Mouse (Mus musculus) megakaryocyte, adult 5-6 weeks (primary cell): ENCODE measurements at regions not wholly inside any gene's neighbourhood (a gene's known extent, or its start where the extent isn't known, plus 50 kb on each side); places are given as distances from the start of the nearest gene placed in this dataset.
A peak's percentile ranks its signal among the peaks of the same experiment; 100 is the strongest.

Source experiments
- ATAC-seq: 2 replicates; pipeline ENCODE4 v1.8.0; 2016; ENCODE audit warnings: mild to moderate bottlenecking, inconsistent platforms; ENCODE audit not compliant: poor library complexity, severe bottlenecking

DNA sequence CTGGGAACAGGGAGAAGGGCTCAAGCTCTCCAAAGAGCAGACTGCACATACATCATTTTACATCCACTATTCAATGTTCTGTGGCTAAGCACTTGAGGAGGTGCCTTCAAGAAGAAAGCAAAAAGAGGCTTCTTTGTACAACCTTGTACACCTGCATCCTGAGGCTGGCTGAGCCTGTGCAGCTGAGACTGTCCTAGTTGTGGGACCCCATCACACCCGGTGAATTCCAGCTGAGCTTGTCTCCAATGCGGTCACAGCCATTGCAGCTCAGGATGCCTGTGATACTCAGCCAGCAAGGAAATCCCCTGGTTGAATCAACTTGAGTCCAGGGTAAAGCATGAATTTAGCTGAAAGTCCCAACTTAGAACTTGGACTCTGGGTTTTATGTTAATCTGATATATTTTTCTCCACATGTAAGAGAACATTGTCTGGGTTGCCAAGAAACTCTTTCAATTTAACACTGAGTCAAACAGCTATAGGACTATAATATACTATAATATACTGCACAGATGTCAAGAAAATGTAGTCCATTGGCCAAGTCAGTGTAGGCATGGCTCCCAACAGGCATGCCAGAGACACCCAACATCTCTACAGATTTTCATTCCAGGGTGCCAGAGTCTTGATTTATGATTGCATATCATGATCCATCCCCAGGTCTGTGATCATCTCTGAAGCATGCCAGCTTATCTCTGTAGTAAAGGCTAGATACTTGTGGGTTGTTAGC, 599.2 kb downstream of the Pard3 start:
- ATAC-seq, result no peak

DNA sequence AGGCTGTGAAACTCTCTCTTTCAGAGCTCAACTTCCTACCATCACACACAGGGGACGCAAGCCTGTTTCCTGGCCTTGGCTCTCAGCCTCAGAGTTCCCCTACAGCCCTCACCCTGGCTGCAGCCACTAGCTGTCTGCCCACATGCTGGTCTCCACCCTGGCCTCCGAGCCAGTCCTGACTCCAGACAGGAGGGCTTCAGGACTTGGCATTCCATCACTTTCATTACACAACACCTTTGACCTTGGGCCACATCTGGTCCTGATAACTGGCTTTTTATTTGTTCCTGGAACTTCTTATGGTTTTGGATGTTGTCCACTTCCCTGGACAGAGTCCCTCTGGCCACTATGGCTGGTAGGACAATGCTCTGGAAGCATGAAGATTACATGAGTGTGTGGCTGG, 602.9 kb downstream of the Pard3 start:
- ATAC-seq, result no peak

DNA sequence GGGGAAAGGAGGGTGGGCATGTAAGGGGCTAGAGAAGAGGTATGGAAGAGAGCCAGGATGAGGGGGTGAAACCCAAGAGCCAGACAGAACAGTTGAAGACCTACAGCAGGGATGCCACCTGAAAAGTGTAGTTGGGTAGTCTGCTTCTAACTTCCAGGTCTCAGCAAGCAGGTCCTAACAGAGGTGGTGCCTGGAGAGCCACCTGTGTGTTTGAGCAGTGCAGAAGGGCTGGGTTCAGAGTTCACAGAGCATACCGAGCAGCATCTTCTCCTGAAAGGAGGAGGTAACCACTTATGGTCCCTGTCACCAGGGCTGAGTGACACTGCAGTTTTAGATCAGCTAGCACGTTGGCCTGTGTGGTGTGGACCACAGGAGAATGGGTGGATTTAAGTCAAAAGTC, 605.3 kb downstream of the Pard3 start:
- ATAC-seq, result no peak

DNA sequence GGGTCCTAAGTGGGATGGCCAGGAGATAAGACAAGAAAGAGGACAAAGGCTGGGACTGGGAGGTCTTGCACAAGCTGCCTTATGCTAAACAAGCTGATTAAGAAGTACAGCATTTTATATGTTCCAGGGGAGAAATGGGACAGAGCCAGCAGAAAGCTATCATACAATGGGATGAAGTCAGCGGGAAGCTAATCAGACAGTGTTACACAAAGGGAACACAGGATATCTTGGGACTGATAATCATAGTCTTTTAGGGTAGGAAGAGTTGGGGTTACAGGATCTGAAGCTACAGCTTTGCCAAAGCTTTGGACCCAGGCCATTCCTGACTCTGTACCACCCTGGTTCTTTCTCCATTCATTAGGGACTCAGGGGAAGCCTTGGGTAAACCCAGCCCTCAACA, 610.4 kb downstream of the Pard3 start:
- ATAC-seq, result no peak

DNA sequence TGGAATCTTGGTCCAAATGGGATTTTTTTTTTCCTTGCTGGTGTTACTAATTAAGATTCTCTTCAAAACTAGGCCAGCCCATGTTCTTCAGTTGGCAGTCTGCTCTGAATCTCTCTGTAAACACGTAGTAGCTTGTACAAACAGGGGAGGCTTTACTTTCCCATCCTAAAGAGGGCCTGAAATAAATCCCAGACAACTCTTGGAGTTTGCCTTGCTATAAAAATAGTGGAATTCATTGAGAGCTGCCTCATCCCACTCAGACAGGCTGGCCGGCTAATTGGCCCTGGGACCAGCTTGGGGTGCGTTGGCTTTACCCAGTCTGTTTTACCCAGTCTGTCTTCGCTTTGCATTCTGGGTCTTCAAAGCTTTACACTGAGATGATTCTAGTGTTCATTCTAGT, 611.7 kb downstream of the Pard3 start:
- ATAC-seq, result no peak

DNA sequence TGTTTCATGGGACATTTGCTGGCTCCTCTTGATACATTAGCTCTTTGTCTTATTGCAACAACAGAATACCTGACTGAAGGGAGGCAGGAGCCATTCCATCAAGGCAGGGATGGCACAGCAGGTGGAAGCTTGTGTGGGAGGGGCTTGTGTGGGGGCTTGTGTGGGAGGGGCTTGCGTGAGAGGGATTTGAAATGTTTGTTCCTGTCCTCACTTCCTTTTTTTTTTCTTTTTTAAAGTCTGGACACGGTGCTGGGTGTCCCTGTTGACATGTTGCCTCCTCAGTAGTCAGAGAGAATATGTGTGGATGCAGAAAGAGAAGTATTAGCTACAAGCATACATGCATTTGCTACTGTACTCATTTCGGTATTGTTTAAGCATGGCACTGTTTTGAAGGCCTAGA, 616.5 kb downstream of the Pard3 start:
- ATAC-seq, result peak; percentile 65

DNA sequence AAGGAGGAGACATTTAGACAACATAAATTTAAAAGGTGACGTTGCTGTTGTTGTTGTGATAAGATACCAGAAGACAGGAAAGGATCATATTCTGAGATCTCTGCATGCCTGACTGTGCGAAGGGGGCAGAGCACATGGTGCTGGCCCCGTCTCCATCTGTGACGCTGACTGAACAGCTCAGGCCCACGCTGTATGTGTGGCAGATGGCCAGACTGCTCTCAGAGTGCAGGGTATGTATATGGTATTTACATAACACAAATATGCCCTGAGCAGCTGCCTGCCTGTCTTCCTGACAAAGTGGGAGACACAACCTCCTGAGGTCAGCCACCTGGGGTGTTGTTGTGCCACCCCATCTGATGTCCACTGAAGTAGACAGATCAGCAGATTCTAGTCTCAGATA, 620.5 kb downstream of the Pard3 start:
- no peak for ATAC-seq

DNA sequence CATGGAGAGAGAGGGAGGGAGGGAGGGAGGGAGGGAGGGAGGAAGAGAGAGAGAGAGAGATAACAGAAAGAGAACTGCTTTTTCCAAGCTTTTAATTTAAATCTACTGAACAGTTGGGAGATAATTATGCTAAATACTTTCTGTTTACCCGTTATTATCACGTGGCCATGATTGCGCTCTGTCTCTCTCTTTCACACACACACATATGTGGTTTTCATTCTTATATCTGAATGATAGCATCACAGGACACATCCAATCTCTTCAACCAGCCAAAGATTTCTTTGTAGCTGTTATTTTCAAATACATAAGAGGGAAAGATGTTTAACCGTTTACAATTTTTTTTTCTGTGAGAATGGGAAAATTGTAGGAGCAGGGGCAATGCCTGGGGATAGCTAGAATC, 627.1 kb downstream of the Pard3 start:
- no peak for ATAC-seq

DNA sequence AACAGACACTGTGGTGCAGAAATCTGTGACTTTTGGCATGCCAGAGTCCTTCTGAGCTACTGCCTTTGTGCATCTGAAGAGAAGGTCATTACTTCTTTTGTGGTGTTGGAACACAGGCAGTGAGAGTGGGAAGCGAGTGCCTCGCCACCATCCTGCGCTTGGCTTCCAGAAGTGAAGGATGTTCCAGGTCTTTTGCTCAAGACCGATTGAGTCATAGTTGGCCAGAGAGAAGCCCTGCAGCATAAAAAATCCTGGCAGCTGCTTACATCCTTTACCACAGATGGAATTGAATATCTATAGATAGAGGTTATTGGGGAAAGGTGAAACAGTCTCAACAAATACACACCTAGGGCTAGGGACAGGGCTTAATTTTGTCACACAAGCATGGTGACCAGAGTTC, 634.7 kb downstream of the Pard3 start:
- no peak for ATAC-seq

DNA sequence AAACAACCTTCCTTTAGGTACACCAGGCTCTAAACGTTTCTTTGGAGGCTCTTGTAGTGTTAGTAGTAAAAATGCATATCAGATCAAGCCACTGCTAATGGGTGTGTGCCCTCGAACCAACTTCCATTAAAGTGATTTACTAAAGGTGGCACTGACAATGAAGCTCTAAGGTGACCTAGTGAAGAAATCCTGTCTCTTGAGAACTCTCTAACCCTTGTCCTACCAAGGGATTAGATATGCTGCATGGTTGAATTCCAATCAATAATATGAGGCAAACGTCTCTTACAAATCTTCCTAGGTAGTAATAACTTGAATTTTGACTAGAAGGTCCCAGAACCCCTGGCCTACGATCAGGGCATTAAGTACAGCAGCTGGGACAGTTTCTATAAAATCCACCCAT, 640.7 kb downstream of the Pard3 start:
- no peak for ATAC-seq

DNA sequence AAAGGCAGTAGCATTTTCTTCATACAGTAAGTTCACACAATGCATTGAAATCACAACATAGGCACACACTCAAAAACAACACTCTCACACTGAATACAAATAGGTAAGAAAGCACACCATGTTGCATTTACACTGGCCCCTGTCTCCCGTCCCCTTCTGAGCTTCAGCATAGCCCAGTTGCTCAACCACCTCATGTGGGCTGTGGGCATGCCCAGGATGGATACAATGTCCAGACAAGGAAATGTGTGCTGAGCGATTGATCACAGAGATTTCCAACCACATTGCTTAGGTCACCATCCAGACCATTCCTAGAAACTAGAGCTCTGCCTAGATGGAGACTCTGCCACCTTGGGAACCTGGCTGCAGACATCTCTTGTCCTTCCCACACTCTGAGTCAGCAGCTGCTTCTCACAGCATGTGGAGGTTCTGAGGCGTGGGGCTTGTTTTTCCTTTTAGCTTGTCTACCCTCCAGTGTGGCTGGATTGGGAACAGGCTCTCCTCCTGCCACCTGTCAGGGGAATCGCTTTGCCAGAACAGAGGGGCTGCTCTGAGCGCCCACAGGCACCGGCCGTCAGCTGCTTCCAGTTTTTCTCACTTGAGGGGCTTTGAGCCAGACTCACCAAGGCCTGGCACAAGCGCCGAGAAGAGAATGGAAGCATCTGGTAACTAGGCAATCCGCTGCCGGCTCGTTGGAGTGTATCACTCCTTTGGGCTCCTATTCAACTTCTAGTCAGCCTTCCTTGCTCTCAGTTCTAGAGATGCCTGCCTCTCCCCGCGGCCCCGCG, 642.5 kb downstream of the Pard3 start:
- no peak for ATAC-seq

DNA sequence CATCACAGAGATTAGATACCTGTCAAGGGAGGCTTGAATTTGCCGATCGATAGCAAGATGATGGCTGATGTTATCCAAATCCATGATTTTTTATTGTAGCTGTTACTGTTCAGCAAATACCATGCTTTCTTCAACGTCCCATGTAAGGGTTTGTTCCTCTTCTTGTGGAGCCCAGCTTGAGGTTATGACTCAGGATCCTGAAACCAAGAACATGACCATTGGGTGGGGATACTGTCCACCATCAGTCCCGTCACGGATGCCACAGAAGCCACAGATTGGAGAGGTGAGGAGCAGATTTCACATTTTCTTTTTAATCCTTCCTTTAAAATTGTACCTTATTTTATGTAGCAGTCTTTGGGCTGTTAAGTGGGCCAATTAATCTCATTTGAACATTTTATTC, 645.7 kb downstream of the Pard3 start:
- peak; percentile 89 for ATAC-seq

DNA sequence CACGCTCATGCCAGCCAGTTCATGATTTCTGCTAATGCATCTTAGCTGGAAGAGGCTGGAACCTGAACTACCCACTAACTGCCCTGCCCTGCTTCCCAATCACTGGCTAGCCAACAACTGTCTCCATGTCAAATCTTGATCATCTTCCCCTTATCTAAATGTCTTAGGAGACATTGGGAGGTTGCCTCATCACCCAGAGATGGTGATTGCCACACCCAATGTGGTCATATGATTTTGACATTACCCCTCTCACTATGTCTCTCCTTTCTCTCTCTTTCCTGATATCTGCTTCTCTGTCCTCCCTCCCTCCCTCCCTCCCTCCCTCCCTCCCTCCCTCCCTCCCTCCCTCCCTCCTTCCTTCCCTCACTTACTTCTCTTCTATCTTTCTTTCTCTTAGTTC, 643.3 kb upstream of the Nrp1 start:
- peak; percentile 53 for ATAC-seq

DNA sequence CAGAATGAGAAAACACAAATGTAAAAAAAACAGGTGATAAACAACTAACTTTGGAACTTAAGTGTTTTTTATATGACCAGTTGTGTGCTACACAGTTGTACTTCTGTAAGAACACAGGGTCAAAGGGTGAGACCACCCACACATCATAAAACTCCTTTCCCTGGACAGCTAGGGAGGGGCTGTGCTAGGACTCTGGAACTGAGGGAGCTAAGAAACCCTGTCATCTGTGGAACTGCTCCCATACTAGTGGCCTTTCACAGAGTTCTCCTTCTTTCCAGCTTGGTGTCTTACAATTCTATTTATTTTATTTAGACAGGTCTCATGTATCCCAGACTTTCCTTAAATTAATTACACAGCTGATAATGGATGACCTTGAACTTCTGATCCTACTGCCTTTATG, 640.4 kb upstream of the Nrp1 start:
- ATAC-seq, result no peak

DNA sequence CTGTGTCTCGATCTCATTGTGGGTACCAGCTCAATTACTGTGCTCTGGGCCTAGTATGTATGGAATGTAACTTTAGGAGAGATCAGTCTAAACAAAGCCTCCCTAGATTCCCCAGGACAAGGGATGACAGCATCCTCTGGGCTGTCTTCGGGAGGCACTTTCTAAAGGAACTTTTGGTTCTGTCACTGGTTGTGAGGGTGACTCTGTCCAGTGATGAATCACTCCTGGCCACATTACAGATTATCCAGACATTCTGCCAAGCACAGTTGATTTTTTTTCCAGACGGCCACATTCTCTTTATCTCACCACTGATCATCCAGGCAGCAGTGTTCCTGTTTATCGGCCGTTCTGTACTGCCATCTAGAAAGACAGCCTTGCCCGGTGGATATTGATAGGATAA, 638.5 kb upstream of the Nrp1 start:
- ATAC-seq, result no peak

DNA sequence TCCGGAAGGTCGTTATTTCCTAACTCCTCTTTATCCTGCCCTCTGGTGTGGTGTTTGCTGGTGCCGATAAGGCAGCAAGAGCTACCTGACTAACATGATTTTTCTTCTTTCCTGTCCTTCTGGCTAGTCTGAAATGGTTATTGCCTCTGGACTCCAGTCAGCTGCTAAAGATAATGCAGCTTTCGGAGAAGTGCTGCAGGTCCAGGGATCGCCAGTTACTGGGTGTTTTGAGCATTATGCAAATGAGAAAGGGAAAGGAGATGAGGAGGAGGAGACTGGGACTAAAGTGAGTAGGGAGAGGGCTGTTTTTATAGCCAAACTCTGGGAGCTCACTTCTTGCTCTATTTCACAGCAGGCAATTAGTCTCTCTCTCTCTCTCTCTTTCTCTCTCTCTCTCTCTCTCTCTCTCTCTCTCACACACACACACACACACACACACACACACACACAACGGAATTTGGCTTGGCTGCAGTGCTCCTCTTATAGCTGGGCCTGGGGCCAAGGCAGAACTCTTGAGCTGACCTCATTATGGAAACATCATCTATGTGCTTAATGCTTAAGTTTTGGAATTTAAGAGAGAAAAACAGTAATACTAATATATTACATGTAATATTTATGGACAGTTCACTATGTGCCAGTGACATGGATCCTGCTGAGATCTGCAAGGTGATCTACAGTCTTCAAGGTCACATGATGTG, 637.7 kb upstream of the Nrp1 start:
- ATAC-seq, result 0 out of 2 replicates have a peak, but pooled peaks have one; percentile 15

DNA sequence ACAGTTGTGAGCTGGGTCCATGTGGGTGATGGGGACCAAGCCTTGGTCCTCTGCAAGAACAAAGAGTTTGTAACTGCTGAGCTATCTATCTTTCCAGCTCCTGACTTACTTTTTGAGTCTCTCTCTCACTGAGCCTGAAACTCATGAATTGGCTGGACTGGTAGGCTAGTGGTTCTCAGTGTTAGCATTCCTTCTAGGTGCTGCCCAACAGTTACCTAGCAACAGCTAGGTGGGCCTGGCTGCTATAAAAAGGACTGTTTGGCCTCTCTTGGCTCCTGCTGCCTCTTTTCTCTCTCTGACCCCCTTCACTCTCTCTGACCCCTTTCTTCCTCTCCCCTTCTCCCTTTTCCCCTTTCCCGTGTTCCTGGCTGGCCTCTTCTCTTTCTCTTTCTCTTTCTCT, 636.8 kb upstream of the Nrp1 start:
- ATAC-seq, result no peak

DNA sequence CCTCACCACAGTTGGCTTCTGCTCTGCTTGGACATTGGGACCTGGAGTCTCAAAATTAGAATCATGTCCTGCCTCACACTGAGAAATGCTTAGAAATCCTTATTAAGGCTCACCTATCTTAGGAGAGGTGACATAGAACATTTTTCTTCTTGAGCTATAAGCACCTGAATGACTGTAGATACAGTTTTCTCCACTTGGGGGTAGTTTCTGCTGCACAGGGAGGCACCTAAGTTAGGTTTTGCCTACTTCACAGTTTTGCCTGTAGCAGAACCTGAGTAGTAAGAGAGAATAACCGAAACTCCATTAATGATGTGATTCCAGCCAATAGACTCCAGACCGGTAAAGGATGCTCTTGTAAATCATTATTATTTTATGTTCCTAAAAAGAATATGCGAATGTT, 624.3 kb upstream of the Nrp1 start:
- ATAC-seq, result no peak

DNA sequence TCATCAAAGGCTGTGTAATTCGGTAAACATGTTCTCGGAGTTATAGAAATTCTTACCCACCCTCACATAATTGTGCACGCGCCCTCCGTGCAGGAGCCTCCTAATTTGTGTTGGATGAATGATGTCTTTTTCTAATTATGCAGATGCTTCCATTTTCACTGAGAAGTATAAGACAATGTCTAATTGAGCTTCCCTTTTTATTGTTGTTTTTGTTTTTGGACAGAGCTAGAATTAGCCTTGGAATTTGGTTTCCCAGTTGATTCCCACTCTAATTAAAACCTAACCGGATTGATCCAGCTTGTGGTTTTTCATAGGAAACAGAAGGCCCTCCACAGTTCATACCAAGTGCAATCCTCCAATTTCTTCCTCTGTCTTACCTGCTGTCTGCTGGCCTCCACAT, 616.2 kb upstream of the Nrp1 start:
- no peak for ATAC-seq

DNA sequence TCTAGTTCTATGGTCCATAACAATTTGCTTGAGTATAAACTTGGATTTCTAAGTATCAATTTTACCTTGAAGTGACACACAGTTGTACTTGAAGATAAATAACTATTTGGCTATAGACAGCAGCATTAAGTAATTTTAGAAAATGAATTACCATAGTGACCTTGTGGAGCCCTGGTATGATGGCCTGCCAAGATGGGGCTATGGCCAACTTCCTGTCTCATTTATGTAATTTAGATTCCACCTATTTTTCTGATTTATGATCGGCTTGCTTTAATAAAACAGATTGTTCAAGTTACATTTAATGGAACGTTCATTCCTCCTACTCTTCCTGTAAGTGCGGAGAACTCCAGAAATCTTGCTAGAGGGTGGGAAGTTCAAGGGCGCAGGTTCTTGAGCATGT, 613.2 kb upstream of the Nrp1 start:
- no peak for ATAC-seq

DNA sequence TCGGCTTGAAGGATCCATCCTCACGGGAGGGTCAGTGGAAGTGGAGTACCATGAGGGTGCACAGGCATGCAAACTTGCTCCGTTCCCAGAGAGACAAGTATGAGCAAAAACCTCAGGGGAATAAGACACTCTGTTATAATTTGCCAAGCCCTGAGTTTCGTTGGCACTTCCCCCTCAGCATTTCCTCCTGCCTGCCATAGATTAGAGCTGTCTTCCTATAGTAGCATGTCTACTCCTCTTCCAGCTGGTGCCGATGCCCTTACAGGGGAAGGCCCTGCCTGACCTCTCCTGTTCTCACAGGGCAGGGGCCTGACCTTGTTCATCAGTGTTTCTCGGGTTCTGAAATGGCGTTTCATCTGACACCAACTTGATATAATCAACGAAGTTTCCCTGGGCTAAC, 611.9 kb upstream of the Nrp1 start:
- peak; percentile 76 for ATAC-seq

DNA sequence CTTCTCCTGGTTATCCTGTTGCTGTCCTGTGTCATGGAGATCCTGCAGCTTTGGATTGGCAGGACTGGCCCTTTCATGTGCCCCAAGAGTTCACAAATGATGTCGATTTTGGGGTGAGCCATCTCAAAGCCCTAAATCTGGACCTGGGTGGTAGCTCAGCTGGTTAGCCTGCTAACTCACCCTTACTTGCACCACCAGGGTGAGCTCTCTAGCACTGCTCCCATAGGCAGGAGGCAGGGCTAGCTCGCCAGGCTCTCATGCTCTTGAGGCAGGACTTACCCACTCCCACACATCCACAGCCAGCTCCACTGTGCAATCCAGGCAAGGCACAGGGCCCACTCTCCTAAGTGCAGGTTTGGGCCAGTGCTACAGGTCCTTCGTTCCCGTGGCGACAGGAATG, 605.5 kb upstream of the Nrp1 start:
- ATAC-seq, result 0 out of 2 replicates have a peak, but pooled peaks have one; percentile 17
